Mouse (Mus musculus): ENCODE data around the gene Kif21a.

Kif21a gene

GRCm38 (mm10) chr15:90938469-90938868, 111.3 kb downstream of the Kif21a start:
- DNase-seq (ENCODE audit: low spot score) = no peak

- peak; percentile 17 for DNase-seq (ENCODE audit: low spot score)
Observed at GRCm38 (mm10) chr15:90935579-90935978, 114.2 kb downstream of the Kif21a start.

DNA sequence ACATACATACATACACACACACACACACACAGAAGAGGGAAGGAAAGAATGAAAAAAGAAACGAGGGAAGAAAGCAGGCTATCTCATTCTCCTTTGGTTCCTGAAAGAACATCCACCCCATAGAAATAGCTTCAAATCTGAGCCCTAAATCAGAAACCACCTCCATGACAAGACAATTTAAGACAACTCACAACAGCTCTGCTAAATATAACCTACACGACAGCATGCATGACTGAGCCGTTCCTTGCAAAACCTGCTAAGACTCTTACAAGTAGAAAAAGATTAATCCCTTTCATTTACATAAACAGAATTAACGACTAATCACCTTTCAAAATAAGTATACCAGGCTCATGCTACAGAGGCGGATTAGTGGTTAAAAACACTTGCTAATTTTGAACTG, 118.3 kb downstream of the Kif21a start:
- no peak for DNase-seq (ENCODE audit: low spot score)

GRCm38 (mm10) chr15:90929043-90929442, 120.7 kb downstream of the Kif21a start:
- peak; percentile 4 for DNase-seq (ENCODE audit: low spot score)

DNA sequence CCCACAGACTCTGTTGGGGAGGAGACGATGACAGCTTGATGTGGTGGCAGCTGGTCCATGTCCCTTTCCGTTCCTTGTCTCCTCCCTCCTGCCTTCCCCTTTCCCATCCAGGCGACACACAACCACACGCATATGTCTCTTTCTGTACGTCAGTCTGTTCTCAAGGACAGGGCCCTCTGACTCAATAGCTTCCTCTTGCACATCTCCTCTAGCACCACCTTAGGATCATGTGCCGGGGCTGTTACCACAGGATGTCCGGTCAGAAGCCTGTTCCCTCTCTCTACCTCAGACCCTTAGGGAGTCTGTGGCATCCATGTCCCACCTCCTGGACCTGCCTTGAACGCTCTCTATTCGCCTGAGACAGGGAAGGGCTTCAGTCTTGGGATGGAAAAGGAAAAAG, 153.3 kb downstream of the Kif21a start:
- no peak for DNase-seq (ENCODE audit: low spot score)

GRCm38 (mm10) chr15:90887466-90887865, 162.3 kb downstream of the Kif21a start:
- no peak for DNase-seq (ENCODE audit: low spot score)
